Mouse (Mus musculus) liver, embryonic 13.5 days (tissue): ENCODE results near the gene Vkorc1. TPM values are rescaled to one million over a fixed set of nuclear protein-coding genes. Genes with fewer than 3 reads are reported as not detected.
A peak's percentile ranks its signal among the peaks of the same experiment; 100 is the strongest.
"Not testable (repeated sequence)": the region's sequence is repeated elsewhere in the genome, so short reads cannot be mapped to it uniquely, and the experiment has no call there.

Experiments used
- ATAC-seq: fragments of 200-750 bp; cut with Nextera tagmentation; 2 replicates; pipeline ENCODE4 v1.8.0; 2017; ENCODE audit warnings: low read depth, mild to moderate bottlenecking, moderate number of reproducible peaks, moderate library complexity
- DNase-seq: peaks from one replicate; pipeline ENCODE4 v3.0.0; 2022
- H3K27ac ChIP-seq: fragments of 300-500 bp; sonication (generic); 2 replicates; pipeline ENCODE4 v1.5.1; 2015; ENCODE audit warnings: moderate library complexity, mild to moderate bottlenecking, inconsistent platforms
- H3K27me3 ChIP-seq: fragments of 300-500 bp; sonication (generic); 2 replicates; pipeline ENCODE4 v1.6.1; 2015; ENCODE audit warnings: mild to moderate bottlenecking, inconsistent platforms
- H3K36me3 ChIP-seq: fragments of 300-500 bp; sonication (generic); 2 replicates; pipeline ENCODE4 v1.6.1; 2015; ENCODE audit warnings: mild to moderate bottlenecking, inconsistent platforms
- H3K4me1 ChIP-seq: fragments of 300-500 bp; sonication (generic); replicated peaks from 2 replicates; pipeline ENCODE4 v1.6.1; 2015; ENCODE audit warnings: inconsistent platforms
- H3K4me2 ChIP-seq: fragments of 300-500 bp; sonication (generic); 2 replicates; pipeline ENCODE4 v1.6.1; 2015; ENCODE audit warnings: inconsistent platforms, mild to moderate bottlenecking, moderate library complexity
- H3K4me3 ChIP-seq: fragments of 300-500 bp; sonication (generic); replicated peaks from 2 replicates; pipeline ENCODE4 v1.5.1; 2015; ENCODE audit warnings: mild to moderate bottlenecking, inconsistent platforms
- H3K9ac ChIP-seq: fragments of 300-500 bp; sonication (generic); 2 replicates; pipeline ENCODE4 v1.6.1; 2015; ENCODE audit warnings: mild to moderate bottlenecking, inconsistent platforms
- H3K9me3 ChIP-seq: fragments of 300-500 bp; sonication (generic); replicated peaks from 2 replicates; pipeline ENCODE4 v1.6.1; 2016; ENCODE audit warnings: inconsistent platforms
- WGBS: fragments of 180-500 bp; shearing (Covaris S2); methylation state at CpG from one replicate; pipeline ENCODE4 v1.1.7; 2015; ENCODE audit not compliant: insufficient replicate concordance; 5-methylcytosine and 5-hydroxymethylcytosine counted together
- polyA plus RNA-seq: library from polyadenylated mRNA; unstranded; fragments of >200 nt; fragmentation: Nextera tagmentation; extraction: Ambion mirVana; gene quantifications from 2 replicates; pipeline ENCODE4 v1.2.1, GENCODE M21; 2015

Vkorc1 gene
- polyA plus RNA-seq, result 86.9 and 89.1 TPM in 2 replicates

GRCm38 (mm10) chr7:127895442-127895841 lies at the start of gene Vkorc1, which contains the start of gene Gm21974:
TSS of gene Vkorc1 (minus strand) at chr7:127895617.
TSS of gene Gm21974 (minus strand) at chr7:127895454.
- Histone ChIP-seq H3K27ac (peak within 1 kb of the TSS; percentile 86), H3K4me2 (peak within 1 kb of the TSS; percentile 90), H3K9me3 (no peaks in the 10 kb centered on the region), H3K27me3 (no peaks in the 10 kb centered on the region), H3K9ac (peak within 1 kb of the TSS; percentile 79), H3K4me1 (peaks cover 60% of the 10 kb centered on the region), H3K36me3 (peaks cover 25% of the 10 kb centered on the region), H3K4me3 (peak within 1 kb of the TSS; percentile 70)
- 0% methylated on average over 26 of the region's 26 CpGs for WGBS
- DNase-seq (peak; percentile 97), ATAC-seq (peak; percentile 96)

- ATAC-seq (no peak), DNase-seq (no peak)
- Histone ChIP-seq H3K4me3 (no peak overlapping the region), H3K9ac (no peak overlapping the region), H3K9me3 (no peaks in the 10 kb centered on the region), H3K4me1 (peaks cover 5% of the 10 kb centered on the region; the same call in 1 of the 2 replicates), H3K36me3 (no peaks in the 10 kb centered on the region), H3K27me3 (peaks cover 39% of the 10 kb centered on the region), H3K4me2 (0 out of 2 replicates have a peak overlapping the region, but pooled peaks have one; percentile 5), H3K27ac (no peak overlapping the region)
- 19% methylated on average over 23 of the region's 23 CpGs for WGBS
These were observed 49.2 kb upstream of the Vkorc1 start for GRCm38 (mm10) chr7:127944614-127945013.

GRCm38 (mm10) chr7:127942097-127942496 lies 46.7 kb upstream of the Vkorc1 start:
- peaks cover 39% of the 10 kb centered on the region for H3K27me3 ChIP-seq
- not testable (repeated sequence) for H3K27ac ChIP-seq, H3K9me3 ChIP-seq, ATAC-seq, H3K36me3 ChIP-seq, H3K4me3 ChIP-seq, DNase-seq, H3K4me1 ChIP-seq, H3K4me2 ChIP-seq, H3K9ac ChIP-seq
- WGBS, result 37% methylated on average over 2 of the region's 2 CpGs

GRCm38 (mm10) chr7:127936216-127936884 lies 40.9 kb upstream of the Vkorc1 start:
- no peaks in the 10 kb centered on the region for H3K9me3 ChIP-seq
- peak overlapping the region; percentile 77 for H3K4me3 ChIP-seq
- H3K4me1 ChIP-seq, result peaks cover 44% of the 10 kb centered on the region
- H3K36me3 ChIP-seq, result no peaks in the 10 kb centered on the region
- no peaks in the 10 kb centered on the region for H3K27me3 ChIP-seq
- H3K9ac ChIP-seq, result peak overlapping the region; percentile 86
- no peak overlapping the region for H3K27ac ChIP-seq
- WGBS, result 55% methylated on average over 18 of the region's 18 CpGs
- H3K4me2 ChIP-seq, result peak overlapping the region; percentile 100
- DNase-seq, result no peak
- no peak for ATAC-seq

GRCm38 (mm10) chr7:127935748-127936159 lies 40.3 kb upstream of the Vkorc1 start:
- Histone ChIP-seq H3K27me3 (no peaks in the 10 kb centered on the region), H3K4me1 (peaks cover 47% of the 10 kb centered on the region), H3K27ac (peak overlapping the region; percentile 41; the same call in 1 of the 2 replicates), H3K9ac (peak overlapping the region; percentile 86), H3K9me3 (no peaks in the 10 kb centered on the region), H3K4me3 (peak overlapping the region; percentile 77), H3K36me3 (no peaks in the 10 kb centered on the region), H3K4me2 (peak overlapping the region; percentile 100)
- peak; percentile 29 for ATAC-seq
- no peak for DNase-seq
- under 1% methylated on average over 38 of the region's 38 CpGs for WGBS

GRCm38 (mm10) chr7:127935028-127935722 lies 39.8 kb upstream of the Vkorc1 start:
- H3K9ac ChIP-seq, result peak overlapping the region; percentile 86
- H3K27ac ChIP-seq, result peak overlapping the region; percentile 41; the same call in 1 of the 2 replicates
- peak overlapping the region; percentile 77 for H3K4me3 ChIP-seq
- H3K4me2 ChIP-seq, result peak overlapping the region; percentile 100
- H3K9me3 ChIP-seq, result no peaks in the 10 kb centered on the region
- H3K4me1 ChIP-seq, result peaks cover 53% of the 10 kb centered on the region
- ATAC-seq (peak; percentile 93), DNase-seq (peak; percentile 94)
- H3K36me3 ChIP-seq, result no peaks in the 10 kb centered on the region
- WGBS, result 7% methylated on average over 32 of the region's 32 CpGs
- H3K27me3 ChIP-seq, result no peaks in the 10 kb centered on the region; the same call in 1 of the 2 replicates

- H3K9ac ChIP-seq, result 0 out of 2 replicates have a peak overlapping the region, but pooled peaks have one; percentile 86
- ATAC-seq (no peak), DNase-seq (no peak)
- H3K4me3 ChIP-seq, result no peak overlapping the region
- H3K4me1 ChIP-seq, result peaks cover 64% of the 10 kb centered on the region
- no peaks in the 10 kb centered on the region; the same call in 1 of the 2 replicates for H3K27me3 ChIP-seq
- no peak overlapping the region for H3K27ac ChIP-seq
- no peaks in the 10 kb centered on the region for H3K9me3 ChIP-seq
- H3K4me2 ChIP-seq, result no peak overlapping the region
- H3K36me3 ChIP-seq, result no peaks in the 10 kb centered on the region
- 73% methylated on average over 5 of the region's 5 CpGs for WGBS
These were observed 38.7 kb upstream of the Vkorc1 start for GRCm38 (mm10) chr7:127934075-127934474.

- H3K27ac ChIP-seq, result peak overlapping the region; percentile 51
- no peak overlapping the region for H3K9ac ChIP-seq
- DNase-seq, result no peak
- H3K4me2 ChIP-seq, result peak overlapping the region; percentile 24; the same call in 1 of the 2 replicates
- H3K36me3 ChIP-seq, result no peaks in the 10 kb centered on the region
- H3K4me1 ChIP-seq, result peaks cover 70% of the 10 kb centered on the region
- no peak overlapping the region for H3K4me3 ChIP-seq
- 44% methylated on average over 13 of the region's 13 CpGs for WGBS
- ATAC-seq, result no peak
- no peaks in the 10 kb centered on the region; the same call in 1 of the 2 replicates for H3K27me3 ChIP-seq
- H3K9me3 ChIP-seq, result no peaks in the 10 kb centered on the region
These were observed 37.0 kb upstream of the Vkorc1 start for GRCm38 (mm10) chr7:127932273-127933031.

GRCm38 (mm10) chr7:127931351-127932135 lies 36.1 kb upstream of the Vkorc1 start:
- H3K4me1 ChIP-seq, result peaks cover 71% of the 10 kb centered on the region
- H3K27ac ChIP-seq, result peak overlapping the region; percentile 51
- no peaks in the 10 kb centered on the region for H3K9me3 ChIP-seq
- peak overlapping the region; percentile 34 for H3K4me2 ChIP-seq
- no peak overlapping the region for H3K9ac ChIP-seq
- H3K27me3 ChIP-seq, result no peaks in the 10 kb centered on the region; the same call in 1 of the 2 replicates
- DNase-seq (no peak), ATAC-seq (no peak)
- 56% methylated on average over 13 of the region's 13 CpGs for WGBS
- peaks cover 6% of the 10 kb centered on the region for H3K36me3 ChIP-seq
- H3K4me3 ChIP-seq, result no peak overlapping the region; the same call in 1 of the 2 replicates

- peaks cover 62% of the 10 kb centered on the region for H3K4me1 ChIP-seq
These were observed 35.2 kb upstream of the Vkorc1 start for GRCm38 (mm10) chr7:127930636-127931035.

More at GRCm38 (mm10) chr7:127930636-127931035, 35.2 kb upstream of the Vkorc1 start:
- Histone ChIP-seq H3K36me3 (peaks cover 14% of the 10 kb centered on the region), H3K9me3 (no peaks in the 10 kb centered on the region), H3K9ac (no peak overlapping the region), H3K27ac (no peak overlapping the region), H3K4me2 (no peak overlapping the region), H3K27me3 (no peaks in the 10 kb centered on the region; the same call in 1 of the 2 replicates), H3K4me3 (no peak overlapping the region)
- ATAC-seq (no peak), DNase-seq (no peak)
- WGBS, result 79% methylated on average over 5 of the region's 5 CpGs
